Mouse (Mus musculus) hindbrain, embryonic 14.5 days (tissue): ENCODE data around the gene Atp13a4. TPM values are rescaled to one million over a fixed set of nuclear protein-coding genes. Genes with fewer than 3 reads are reported as not detected.

Experiments
- ATAC-seq: fragments of 200-750 bp; cut with Nextera tagmentation; 2 replicates; pipeline ENCODE4 v1.8.0; 2017; ENCODE audit warnings: moderate number of reproducible peaks, mild to moderate bottlenecking, moderate TSS enrichment, moderate library complexity; ENCODE audit not compliant: low FRiP score
- DNase-seq: peaks from one replicate; pipeline ENCODE4 v3.0.0-alpha.2; 2015; ENCODE audit warnings: low spot score
- H3K27ac ChIP-seq: fragments of 300-500 bp; sonication (generic); 2 replicates; pipeline ENCODE4 v1.5.1; 2014; ENCODE audit warnings: mild to moderate bottlenecking, moderate library complexity
- H3K27me3 ChIP-seq: fragments of 300-500 bp; sonication (generic); 2 replicates; pipeline ENCODE4 v1.6.1; 2014; ENCODE audit warnings: mild to moderate bottlenecking, low read length, mixed read lengths; ENCODE audit not compliant: control insufficient read depth, insufficient read depth
- H3K36me3 ChIP-seq: fragments of 300-500 bp; sonication (generic); replicated peaks from 2 replicates; pipeline ENCODE4 v1.6.1; 2014; ENCODE audit not compliant: control insufficient read depth, insufficient read depth
- H3K4me1 ChIP-seq: fragments of 300-500 bp; sonication (generic); replicated peaks from 2 replicates; pipeline ENCODE4 v1.6.1; 2014; ENCODE audit warnings: antibody characterized with exemption, low read length, mixed read lengths; ENCODE audit not compliant: control insufficient read depth, insufficient read depth
- H3K4me2 ChIP-seq: fragments of 300-500 bp; sonication (generic); replicated peaks from 2 replicates; pipeline ENCODE4 v1.6.1; 2014; ENCODE audit warnings: mild to moderate bottlenecking, moderate library complexity
- H3K4me3 ChIP-seq: fragments of 300-500 bp; sonication (generic); replicated peaks from 2 replicates; pipeline ENCODE4 v1.5.1; 2014; ENCODE audit warnings: mild to moderate bottlenecking, low read length
- H3K9ac ChIP-seq: fragments of 300-500 bp; sonication (generic); 2 replicates; pipeline ENCODE4 v1.6.1; 2014
- H3K9me3 ChIP-seq: fragments of 300-500 bp; sonication (generic); 2 replicates; pipeline ENCODE4 v1.6.1; 2016; ENCODE audit warnings: low read length; ENCODE audit not compliant: control insufficient read depth
- WGBS: fragments of 180-500 bp; shearing (Covaris S2); extraction: QIAGEN DNeasy Blood & Tissue Kit; methylation state at CpG from one replicate; pipeline ENCODE4 v1.1.7; 2014; 5-methylcytosine and 5-hydroxymethylcytosine counted together
- polyA plus RNA-seq: library from polyadenylated mRNA; unstranded; fragments of >200 nt; fragmentation: Nextera tagmentation; extraction: Ambion mirVana; gene quantifications from 2 replicates; pipeline ENCODE4 v1.2.1, GENCODE M21; 2014

Gene Atp13a4
- polyA plus RNA-seq, 1 experiment from 2014 or later = 1.9 TPM

GRCm38 (mm10) chr16:29374636-29375035 lies 170.0 kb downstream of the Atp13a4 start:
- Histone ChIP-seq H3K4me3 (no peak overlapping the region), H3K36me3 (no peaks in the 10 kb centered on the region), H3K27ac (no peak overlapping the region), H3K27me3 (no peaks in the 10 kb centered on the region), H3K4me1 (no peaks in the 10 kb centered on the region), H3K9ac (no peak overlapping the region), H3K4me2 (no peak overlapping the region), H3K9me3 (no peaks in the 10 kb centered on the region)
- WGBS = 91% methylated on average over 8 of the region's 8 CpGs
- ATAC-seq (no peak), DNase-seq (no peak)

Other genes with a start within 250 kb of the Atp13a4 start
- gene Atp13a5, start 166.1 kb downstream of the Atp13a4 start, polyA plus RNA-seq = 2.5 and 2.9 TPM in 2 replicates
- 64.4 and 71.6 TPM in 2 replicates for gene Opa1, start 34.5 kb upstream of the Atp13a4 start, polyA plus RNA-seq